Mouse (Mus musculus) kidney, postnatal 10 days (tissue): ENCODE results near the gene Mthfr.

Source experiments
- DNase-seq: peaks from one replicate; pipeline ENCODE4 v3.0.0; 2021; ENCODE audit warnings: mixed read lengths

Gene Mthfr

DNA sequence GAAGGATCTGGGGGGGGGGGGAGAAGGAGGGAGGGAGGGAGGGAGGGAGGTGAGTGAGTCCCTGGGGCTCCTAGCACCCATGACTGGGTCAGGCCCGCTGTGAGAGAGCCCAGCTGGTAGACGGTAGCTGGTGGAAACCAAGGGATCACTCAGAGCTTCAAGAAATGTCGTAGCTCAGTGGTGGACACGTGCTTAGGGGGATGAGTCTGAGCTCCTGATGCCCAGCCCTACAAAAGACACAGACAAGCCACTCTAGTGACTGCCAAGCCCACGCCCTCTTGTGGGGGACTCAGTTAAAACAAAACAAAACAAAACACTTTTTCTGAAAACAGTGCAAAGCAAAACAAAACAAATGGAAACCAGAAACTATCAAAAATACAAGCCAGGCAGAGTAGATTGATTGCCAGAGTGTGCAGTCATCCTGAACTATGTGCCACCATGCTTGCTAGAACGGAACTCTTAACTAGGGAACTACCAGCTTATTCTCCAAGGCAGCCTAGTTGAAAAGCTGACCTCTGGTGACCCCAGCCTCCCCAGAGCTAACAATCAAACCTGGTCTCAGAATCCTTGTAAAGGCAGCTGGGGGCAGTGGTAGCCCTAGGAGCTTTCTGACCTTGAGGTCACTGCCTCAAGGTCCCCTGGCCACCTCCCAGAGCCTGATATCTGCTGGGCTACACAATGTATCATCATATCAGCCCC, 27.0 kb downstream of the Mthfr start:
- DNase-seq, result no peak

DNA sequence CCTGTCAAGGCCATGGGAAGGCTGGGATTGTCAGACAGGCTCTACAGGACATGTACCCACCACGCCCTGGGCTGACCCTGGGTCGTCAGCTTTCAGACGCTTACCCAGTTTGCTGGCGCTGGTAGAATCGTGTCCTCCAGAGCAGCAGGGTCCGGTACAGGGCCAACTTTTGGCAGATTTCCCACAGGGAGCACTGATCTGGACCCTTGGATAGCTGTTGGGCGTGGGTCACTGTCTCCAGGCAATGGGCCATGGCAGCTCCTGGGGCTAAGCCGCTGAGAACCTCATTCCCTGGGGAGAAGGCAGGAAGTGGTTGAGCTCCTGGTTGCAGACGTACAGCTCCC, 27.5 kb downstream of the Mthfr start:
- DNase-seq, result peak; percentile 78

DNA sequence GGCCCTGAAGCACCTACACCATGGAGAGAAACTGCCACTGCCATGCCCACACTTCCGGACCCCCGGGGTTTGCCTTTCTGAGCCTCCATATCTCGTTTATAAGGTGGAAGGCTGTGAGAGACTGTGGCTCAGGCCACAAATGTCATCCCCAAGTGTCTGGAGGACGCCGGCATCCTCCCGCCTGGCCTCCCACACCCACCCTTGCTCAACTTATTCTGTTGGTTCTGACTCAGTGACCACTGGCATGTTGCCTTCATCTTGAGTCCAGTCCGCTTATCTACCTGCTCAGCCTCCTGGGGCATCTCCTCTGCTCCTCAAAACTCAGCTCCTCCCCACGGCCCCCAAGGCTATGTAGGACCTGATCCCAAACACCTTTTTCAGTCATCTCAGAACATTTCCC, 28.5 kb downstream of the Mthfr start:
- DNase-seq, result no peak

DNA sequence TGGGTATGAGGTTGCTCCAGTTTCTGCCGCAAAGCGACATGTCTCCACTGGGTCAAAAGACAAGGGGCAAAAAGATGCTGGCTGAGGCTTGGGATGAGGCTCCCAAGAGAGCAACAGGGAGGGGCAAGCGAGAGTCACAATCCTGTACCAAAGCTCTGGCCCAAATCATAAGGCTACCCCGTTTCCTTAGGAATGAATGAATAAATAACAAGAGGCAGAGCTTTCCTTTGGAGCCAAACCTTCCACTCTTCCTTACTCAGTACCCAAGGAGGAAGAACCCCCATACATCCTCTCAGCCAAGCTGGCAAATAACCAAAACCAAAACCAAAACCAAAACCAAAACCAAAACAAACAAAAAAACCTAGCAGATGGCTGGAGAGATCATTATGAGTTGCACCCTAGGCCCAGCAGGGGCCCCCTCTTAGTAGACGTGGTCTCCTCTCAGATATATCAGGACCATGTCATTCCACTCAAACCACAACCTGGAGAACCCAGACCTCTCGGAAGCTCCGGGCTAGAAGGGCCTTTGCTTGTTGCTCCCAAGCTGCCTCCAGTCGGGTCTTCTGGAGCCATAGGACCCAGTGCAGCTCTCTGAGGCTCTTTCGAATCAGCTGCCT, 30.8 kb downstream of the Mthfr start:
- DNase-seq, result no peak

DNA sequence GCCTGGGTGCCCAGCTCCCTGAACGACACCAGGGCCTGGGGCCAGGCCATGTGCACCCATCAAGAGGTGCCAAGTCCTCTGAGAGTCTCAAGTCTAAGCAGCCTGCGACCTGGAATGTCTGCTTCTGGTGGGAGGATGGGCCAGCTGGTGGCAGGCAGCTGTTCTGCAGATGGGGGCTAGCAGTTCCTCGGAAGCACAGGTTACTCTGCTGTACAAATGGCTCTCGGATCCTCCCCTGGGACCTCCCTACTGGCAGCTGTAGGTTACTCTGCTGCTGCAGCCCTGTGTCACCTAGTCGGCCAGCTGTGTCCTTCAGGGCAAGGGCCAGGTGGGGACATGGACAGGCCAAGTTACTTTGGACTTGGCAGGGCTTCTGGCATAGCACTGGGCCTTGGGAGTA, 32.6 kb downstream of the Mthfr start:
- no peak for DNase-seq

DNA sequence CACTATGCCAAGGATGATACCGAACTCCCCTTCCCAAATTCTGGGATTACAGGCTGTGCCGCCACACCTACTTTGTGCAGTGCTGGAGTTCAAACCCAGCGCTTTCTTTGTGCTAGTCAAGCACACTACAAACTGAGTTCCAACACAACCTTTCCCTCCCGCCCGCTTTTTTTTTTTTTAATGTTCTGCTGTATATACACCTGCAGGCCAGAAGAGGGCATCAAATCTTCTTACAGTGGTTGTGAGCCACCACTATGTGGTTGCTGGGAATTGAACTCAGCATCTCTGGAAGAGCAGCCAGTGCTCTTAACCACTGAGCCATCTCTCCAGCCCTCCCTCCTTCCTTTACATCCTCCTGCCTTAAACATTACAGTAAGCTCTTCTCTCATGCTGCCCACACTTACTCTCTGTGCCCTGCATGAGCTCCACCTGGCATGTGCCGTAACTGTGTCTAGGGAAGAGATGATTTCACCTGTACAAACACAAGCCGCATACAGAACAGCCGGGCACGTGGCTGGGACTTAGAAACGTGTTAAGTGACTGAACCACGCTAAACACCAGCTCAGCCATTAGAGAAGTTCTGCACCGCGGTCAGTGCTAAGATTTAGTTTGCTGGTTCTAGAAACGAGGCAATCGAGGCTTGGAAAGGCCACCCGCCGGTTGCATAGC, 35.8 kb downstream of the Mthfr start:
- DNase-seq, result no peak

DNA sequence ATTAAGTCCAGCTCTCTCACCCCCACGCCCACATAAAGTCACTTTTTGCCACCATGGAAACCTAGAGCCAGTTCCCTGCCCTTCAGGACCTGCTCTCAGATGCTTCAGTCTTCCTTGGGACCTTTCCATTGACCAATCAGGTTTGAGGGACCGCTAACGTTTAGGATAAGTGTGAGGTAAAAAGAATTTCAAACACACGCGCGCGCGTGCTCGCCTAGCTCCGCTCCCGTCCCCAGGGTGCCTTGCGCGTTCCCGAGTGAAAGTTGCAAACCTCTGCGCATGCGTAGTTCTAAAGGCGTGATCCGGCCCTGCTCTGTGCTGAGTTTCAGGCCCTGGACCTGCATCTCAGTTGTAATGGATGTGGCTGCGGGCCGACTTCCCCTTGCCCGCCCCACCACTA, 36.4 kb downstream of the Mthfr start:
- peak; percentile 83 for DNase-seq

DNA sequence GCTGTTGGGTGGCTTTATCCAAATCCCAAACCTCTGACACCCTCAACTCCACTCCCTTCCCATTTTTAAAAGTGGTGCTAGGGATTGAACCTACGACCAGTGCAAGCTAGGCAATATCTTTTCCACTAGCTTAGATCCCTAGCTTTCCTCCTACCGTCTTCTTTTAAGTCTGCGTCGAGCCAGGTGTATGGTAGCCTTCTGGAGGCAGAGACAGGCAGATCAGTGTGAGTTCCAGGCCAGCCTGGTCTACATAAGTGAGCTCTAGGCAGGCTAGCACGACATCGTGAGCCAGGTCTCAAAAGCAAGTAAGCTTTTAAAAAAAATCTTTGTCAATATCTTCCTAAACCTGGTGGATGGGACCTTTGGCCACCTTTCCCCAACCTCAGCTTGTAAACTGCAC, 37.0 kb downstream of the Mthfr start:
- no peak for DNase-seq

DNA sequence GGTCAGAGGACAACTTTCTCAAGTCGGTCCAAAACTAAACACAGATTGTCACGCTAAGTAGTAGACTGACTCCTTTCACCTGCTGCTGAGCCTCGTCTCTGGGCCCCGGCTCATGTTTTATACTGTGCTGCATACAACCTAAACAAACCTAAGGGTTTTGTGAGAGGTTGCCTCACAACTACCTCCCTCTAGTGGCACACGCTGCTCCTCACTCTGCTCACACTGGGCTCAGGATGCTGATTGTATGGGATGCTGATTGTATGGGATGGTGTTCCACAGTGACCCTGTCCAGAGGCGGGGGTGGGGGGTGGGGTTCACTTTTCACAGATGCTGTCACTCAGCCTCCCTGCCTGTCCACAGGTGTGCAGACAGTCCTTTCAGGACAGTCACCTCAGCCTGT, 40.3 kb downstream of the Mthfr start:
- no peak for DNase-seq

DNA sequence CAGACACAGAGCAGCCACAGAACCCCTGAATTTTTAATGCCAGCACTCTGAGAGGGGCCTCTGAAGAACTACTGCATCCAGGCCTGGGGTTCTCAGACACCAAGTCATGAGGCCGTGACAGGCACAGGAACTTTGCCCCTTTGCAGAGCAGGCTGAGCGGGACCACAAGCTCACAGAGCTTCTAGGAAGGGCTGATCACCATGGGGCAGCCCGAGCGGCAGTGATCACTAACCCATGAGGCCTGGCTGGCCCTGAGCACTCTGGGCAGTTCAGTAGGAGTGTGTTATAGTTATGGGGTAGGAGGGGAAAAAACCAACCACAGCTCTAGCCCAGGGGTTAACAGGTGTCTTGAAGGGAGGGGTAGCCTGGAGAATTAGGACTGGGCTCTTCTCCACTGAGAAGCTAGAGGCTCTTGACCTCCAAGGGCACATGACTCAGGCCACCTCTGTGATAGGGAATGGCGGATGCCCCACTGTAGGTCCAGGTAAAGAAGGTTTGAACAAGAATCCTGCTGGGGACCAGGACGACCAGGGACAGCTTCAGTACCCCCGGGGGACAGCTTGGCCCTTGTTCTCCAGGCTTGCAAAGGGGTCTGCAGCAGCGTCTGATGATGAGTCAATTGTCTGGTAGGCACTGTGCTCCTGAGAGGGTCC, 41.2 kb downstream of the Mthfr start:
- DNase-seq, result peak; percentile 50

DNA sequence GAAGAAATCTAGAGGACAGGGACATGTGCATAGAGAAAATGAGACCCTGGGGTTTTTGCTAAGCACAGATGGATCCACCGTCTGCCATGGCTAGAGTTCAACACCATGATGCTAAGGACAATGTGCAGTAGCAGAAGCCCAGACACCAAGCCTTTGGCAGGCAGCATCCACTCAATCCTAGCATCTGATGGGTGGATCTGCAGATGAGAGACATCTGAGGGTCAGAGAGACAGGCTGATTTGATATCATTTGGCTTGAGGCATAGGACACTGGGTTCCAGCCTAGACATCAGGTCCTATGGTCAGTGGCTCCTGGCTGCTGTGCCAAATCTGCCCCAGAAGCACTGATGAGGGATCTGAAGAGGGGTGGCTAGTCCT, 41.7 kb downstream of the Mthfr start:
- DNase-seq, result no peak

DNA sequence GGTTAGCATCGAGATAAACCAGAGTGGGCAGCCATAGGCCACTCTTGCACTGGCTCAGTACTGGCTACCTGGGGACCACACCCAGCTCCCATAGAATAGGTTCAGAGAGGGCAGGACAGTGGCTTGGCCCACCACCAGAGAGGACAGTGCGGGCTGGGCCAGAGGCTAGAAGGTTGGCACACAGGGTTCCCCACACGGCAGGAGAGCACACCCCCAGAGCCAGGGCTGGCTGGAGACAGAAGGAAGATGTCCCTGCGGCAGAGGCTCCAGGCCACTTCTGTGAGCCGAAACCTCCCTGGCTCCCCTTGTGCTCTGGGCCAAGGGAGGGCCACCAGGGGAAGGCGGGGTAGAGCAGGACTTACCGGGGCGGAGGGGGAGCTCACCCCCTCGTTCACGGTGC, 42.3 kb downstream of the Mthfr start:
- no peak for DNase-seq

DNA sequence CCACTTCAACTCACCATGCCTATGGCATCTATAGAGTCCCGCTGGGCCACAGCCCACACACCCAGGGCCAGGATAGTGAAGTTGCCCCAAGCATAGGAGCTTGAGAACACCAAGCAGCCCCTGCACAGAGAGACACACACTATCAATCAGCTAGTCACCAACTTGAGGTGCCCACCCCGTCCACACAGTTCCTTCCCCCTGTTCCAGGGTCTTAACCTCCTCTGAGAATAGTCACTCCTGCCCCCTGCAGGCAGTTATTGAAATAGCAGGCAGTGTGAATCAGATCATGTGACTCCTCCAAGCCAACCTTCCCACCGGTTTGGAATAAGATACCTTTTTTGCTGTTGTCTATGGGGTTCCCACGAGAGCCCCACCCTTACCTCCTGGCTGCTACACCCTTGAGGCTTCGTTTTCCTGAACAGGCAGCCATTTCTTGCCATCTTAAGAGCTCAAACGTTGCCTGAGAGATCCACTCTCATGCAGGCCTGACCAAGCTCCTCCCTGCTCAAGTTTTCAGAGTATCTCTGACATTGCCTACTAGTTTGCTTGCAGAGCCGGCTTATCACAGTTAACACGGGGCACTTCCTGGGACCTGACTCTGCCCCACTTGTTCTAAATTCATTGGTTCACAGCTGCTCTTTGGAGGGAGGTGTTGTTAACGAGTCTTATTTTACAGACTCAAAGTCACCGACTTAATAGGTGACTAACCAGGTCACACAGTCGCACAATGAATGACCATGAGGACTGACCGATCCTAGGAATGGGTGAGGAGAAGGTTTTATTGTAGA, 43.6 kb downstream of the Mthfr start:
- DNase-seq, result peak; percentile 79

DNA sequence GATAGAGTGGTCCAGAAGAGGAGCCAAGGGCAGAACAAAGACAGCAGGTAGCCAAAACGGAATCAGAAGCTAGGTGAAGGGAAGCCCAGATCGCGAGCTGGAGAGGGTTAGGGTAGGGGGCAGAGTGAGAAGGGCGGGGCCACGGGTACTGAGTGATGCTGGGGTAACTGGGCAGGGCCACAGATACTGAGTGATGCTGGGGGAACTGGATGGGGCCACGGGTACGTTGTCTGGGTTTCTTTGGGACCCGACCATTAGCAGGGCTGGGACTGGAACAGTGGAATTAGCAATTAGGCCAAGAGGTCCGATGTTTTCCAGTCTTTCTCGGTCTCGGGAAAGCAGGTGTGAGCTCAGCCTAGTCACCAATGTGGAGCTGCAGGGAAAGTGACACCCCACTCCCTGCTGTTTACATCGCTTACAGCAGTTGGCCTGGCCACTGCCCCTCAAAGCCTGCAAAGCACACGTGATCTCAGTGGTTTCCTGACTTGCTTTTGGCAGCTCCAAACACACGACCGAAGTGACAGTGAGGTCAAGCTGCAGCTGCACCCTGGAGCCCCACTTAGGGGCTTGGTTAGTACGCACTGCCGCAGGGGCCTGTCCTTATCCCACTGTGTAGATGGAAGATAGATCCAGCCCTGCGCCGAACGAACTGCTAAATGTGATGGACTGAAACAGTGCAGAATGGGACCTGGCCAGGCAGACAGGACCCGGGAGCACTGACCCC, 44.5 kb downstream of the Mthfr start:
- DNase-seq, result peak; percentile 79

DNA sequence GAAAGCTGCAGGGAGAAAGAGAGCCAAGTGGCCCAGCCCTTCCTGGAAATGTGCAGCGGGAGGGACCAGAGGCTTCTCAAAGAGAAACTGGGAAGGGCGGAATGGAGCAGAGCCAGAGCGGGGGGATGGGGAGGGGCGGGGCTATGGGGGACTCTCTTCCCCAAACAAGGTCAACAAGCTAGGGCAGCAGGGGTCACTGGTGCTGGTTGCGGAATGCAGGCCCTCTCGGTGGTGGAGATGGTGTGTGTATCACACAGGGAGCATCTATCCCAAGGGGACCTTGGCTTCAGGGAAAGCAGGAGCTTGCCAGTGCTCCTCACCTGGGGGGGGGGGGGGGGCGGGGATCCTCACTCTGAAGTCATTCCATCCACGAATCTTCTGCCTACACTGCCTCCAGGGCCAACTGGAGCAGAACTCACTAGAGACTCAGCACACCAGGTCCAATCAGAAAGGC, 45.4 kb downstream of the Mthfr start:
- peak; percentile 78 for DNase-seq

DNA sequence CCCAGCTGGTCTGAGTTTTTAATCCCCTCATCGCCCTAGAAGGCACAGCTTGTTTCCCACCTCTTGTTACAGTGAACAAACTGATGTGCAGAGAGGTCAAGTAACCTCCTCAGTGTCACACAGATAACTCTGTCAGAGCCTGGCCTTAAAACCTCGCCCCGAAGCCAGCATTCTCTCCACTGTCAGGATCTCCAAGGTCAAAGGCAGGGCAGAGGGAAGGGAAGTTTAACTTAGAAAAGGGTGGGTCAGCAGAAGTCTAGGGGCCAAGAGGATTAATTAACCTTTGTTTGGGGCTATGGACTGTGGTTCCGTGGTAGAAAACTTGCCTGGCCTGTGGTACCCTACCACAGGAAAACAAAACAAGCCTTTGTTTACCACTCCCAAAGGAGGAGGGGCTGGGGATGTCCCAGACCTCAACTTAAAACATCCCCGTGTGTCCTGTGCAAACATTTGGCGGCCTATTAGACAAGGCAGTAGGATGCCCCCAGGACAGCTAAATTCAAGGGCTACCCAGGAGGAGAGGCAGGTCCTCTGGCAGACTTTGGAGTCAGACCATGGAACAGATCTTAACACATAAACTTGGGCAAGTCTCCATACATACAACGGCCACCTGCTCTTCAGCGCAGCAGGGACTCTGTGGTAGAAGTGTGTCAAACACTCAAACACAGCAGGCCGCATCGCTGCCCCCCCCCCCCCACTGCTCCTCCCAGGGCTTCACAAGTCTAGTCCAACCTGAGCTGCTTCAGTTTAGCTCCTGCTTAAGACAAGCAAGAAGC, 46.4 kb downstream of the Mthfr start:
- peak; percentile 34 for DNase-seq

DNA sequence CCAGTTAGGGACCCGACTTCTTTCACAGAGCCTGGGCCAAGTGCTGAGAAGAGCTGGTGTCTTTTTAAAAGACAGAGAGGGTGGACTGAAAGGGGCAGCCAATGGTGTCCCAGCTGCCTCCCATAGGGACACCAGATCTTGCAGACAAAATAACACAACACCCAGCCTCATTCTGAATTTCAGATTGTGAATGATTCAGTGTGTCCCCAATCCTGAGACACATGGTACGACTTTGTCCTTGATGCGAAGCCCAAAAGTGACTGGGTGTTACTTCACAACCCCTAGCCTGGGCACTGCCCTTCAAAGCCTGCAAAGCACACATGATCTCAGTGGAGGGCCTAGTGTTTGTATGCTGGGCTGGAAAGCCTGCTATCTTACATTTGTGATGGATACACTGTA, 47.0 kb downstream of the Mthfr start:
- DNase-seq, result no peak

DNA sequence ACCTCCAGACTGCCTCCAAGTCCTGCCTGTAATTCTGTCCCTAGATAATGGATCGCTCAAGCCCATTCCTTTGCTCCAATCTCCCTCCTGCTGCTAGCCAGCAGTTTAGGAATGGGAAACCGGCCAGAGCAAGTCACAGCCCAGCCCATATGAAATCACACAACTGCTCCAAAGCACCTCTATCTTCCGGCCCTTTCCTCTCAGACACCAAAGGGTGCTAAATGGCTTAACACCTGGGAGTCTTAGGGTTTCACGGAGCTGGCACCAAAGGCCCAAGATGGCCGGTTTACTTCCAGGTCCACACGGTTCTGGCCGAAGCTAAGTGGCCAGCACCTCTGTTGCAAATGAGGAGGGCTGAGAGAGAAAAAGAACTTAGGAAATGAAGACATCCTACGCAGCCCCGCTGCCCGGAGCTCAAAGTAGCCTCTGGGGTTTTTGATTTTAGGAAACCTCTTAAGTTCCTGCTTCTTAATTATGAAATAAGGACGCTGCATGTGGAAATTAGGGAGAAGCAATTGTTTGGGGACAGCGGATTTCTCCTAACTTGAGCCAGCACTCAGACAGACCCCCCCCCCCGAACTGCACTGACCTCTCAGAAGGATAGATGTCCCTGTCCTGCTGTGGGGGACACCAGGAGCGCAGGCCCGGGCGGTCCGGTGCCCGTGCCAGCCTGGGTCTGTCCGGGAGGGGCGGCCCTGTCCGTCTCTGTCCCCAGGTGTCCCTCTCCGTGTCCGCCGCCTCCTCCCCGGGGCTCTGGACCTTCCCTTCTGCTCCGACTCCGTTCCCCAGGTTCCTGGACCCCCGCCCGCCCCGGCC, 48.4 kb downstream of the Mthfr start:
- DNase-seq, result peak; percentile 70

DNA sequence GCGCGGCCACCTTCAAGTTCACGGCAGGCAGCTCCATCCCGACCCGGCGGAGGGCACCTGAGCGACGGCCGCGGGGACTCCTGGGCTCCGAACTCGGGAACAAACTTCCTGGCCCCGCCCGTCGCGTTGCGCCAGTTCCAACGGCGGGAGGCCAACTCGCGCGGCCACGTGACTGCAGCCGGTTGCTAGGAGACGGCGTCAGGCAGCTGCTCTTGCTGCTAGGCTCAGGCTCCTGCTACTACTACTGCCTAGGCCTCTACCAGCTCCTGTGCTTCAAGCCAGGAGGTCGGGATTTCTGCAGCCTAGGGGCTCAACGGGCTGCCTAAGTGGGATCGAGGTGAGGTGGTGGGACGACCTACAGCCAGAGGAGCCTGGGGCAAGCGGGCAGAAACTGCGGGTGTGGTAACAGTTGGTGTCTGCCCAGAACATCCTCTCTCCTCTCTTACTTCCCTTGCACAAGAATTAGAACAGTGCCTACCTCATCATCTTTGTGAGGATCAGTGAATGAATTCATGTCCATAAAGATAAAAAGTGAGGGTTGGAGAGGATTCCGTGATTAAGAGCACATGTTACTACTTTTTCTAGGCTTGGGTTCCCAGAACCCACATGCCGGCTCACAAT, 49.1 kb downstream of the Mthfr start, which contains the start of gene Agtrap:
Gene Agtrap, minus strand, starts transcription at position 125 of the 621 bp plus-strand sequence.
- DNase-seq, result peak; percentile 98

DNA sequence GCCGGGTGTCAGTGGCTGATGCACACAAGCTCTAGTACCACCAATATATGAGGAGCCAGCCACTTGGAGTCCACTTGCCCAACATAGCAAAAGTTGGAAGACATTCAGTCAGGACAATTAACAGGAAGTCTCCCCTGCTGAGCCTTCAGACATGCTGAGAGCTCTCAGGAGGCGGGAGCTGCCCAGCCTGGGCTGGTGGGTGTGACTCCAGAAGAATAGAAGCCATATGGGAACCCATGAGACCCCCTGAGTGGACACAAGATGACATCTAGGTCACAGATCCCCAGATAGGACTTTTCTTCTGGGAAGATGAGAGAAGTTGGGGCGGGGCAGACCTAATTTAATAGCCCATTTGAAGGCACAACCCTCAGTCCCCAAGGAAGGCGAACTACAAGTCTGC, 50.3 kb downstream of the Mthfr start:
- DNase-seq, result no peak
